Mouse (Mus musculus): ENCODE measurements around the gene Fibp.
A peak's percentile ranks its signal among the peaks of the same experiment; 100 is the strongest.

DNA sequence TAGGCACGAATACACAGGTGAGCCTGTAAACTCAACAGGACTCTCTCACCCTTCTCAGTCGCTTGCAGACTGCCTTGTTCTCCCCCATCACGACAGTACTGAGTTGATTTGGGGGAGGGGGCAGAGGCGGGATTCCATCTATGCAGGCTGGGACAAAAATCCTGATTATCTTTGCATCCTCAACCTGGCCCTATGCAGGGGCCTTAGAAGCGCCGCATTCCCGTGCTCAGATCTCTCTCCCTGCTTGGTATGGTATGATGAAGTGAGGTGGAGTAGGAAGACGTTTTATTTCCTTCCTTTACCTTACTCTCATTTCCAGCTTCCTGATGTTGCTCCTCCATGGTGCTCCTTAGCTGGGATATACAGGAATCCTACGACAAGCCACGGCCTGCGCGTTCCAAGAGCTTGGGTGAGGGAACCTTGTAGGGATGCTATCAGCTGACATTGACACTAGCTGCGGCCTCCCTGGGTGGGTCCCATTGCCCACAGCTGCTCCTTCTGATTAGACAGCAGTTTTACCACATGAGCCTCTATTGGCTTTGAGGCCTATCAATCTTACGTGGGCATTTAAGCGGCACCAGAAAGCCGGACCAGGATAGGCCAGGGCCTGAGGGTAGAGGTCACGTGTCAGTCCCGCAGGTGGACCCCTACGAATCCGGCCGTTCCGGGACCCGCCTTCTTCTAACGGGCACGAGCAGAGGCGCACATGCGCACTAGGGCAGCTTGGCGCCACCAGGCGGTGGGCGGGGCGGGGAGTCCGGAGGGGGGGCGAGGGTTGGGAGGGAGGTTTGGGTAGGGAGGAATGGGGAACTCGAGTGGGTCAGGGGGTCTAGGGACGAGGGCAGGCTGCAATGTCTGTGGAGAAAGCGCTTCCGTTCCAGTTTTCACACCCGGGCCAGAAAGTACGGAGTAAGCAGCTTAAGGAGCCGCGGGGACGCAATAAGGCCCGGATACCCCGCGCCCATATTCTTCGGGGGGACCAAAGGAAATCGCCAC is 49.9 kb downstream of the Fibp start, which contains the start of gene Snx32:
- TF ChIP-seq CTCF (IDR thresholded peaks at IDR 0.05; ENCODE audit: low read depth, low read length) (no peak; the same call in 1 of the 2 replicates), POLR2A (IDR thresholded peaks at IDR 0.05; ENCODE audit: borderline replicate concordance, low read depth, low read length) (peak; percentile 65; the same call in 1 of the 2 replicates)

All from bone marrow macrophage, adult 2 months (primary cell).